Mouse (Mus musculus): ENCODE data around the gene Ambra1.

Gene Ambra1

DNA sequence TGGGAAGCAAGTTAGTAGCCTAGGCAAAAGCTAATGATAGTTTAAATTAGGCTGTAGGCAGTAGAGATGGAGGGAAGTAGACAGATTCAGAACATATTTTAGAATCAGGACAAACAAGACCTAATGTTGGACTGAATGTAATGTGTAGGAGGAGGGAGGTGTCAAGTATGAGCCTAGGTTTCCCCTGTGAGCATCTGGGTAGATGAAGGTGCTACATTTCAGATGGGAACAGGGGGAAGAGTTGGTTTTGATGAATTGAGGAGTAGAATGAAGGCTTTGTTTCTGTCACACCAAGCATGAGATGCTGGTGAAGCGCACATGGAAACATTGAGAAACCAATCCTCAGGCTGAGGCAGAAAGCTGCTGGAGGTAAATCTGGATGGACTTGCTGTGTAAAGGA is 9.7 kb downstream of the Ambra1 start:
- DNase-seq = peak; percentile 5

DNA sequence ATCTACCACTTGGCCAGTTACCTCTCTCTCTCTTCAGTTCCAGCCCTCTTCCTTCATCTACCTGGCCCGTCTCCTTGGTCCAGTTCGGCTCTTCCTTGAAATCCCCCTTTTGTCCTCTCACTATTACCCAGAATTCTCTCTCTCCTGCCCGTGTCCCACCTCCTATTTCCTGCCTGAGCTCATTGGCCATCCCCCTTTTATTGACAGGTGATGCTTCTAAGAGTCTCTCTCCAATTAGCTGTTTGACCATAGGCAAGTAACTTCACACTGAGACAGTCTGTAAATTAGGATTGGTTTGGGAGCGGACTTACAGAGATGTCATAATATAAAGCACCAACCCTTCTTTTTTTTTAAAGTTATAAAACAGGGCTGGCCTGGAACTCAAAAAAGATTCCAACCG is 14.8 kb downstream of the Ambra1 start:
- DNase-seq = peak; percentile 5

- peak; percentile 7 for DNase-seq
Observed at GRCm38 (mm10) chr2:91749811-91750261, 19.9 kb downstream of the Ambra1 start.

GRCm38 (mm10) chr2:91771921-91772705 is 42.2 kb downstream of the Ambra1 start:
- DNase-seq = no peak

DNA sequence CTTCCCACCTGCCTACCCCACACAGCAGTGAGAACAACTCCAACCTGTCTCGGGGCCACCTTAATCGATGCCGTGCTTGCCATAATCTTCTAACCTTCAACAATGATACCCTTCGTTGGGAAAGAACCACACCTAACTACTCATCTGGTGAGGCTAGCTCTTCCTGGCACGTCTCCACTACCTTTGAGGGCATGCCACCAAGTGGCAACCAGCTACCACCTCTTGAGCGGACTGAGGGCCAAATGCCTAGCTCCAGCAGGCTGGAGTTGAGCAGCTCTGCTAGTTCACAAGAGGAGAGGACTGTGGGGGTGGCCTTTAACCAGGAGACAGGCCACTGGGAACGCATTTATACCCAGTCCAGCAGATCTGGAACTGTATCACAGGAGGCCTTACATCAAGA is 43.4 kb downstream of the Ambra1 start:
- DNase-seq = no peak

DNA sequence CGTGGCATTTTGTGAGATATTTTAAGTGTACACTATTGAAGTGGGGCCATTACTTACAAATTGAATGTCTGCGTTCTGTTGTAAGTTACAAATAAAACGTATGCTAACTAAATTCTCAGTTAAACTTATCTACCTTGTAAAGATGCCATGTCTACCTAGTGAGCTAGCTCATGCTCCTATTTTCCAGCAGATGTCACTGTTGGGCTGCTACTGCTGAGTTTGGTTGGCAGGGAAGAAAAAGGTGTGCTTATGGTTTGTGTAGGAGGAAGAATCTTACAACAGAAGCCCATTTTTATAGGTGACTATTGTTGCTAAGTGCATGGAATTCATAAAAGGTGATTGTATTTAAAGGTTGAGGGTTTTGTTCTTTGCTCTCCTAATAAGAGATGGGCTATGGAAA is 49.2 kb downstream of the Ambra1 start:
- DNase-seq = peak; percentile 64

DNA sequence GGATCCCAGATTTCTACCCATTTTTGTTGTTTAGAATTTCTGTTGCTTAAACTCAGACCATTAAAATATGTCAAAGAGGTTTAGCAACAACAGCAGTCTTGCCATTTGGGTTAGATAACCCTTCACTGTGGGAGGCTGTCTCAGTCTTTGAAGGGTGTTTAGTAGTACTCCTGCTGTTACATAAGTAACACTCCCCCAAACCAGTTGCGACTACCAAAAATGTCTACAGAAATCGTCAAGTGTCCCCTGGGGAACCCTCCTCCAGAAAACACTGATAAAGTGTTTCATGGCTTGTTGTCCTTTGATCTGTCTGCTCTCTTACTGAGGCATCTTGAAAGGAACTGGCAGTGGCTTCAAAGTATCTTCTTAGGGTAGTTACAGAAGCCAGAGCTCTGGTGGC is 61.7 kb downstream of the Ambra1 start:
- no peak for DNase-seq

GRCm38 (mm10) chr2:91792346-91792745 is 62.4 kb downstream of the Ambra1 start:
- DNase-seq = no peak

DNA sequence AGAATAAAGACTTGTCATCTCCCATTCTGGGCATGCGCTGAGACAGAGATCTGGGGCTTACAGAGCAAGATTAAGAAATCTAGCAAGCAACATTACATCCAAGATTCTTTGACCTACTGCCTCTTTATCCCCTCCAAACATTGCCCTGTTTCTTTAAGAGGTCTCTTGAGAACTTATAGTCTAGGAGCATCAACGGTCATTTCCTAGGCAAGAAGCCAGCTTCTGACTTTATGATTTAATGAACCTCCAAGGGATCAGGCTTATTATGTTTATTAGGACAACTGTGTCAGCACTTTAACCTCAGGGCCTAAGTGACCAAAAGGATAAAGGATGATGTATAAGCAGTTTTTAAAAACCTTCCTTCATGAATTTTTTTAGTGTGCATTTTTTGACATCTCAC is 64.5 kb downstream of the Ambra1 start:
- no peak for DNase-seq

GRCm38 (mm10) chr2:91795091-91795490 is 65.2 kb downstream of the Ambra1 start:
- DNase-seq = no peak

DNA sequence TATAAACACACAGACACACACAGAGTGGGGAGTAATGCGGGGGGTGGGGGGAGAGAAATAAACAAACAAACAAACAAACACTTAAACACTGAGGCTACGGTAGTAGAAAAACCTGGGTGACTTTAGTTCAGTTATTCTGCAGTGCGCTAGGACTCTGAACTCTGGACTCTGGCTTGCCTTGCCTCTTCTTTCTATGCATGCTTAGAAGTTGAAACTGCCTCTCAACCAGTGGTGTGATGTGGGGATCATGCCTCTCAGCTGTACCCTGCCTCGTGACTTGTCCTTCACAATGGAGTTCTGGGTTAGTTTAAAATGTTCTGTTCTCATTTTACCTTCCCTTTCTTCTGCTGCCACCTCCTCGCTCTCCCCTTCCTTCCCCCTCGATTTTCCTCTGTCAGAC is 81.5 kb downstream of the Ambra1 start:
- no peak for DNase-seq

- DNase-seq = no peak
Observed at GRCm38 (mm10) chr2:91816741-91817140, 86.8 kb downstream of the Ambra1 start.

DNA sequence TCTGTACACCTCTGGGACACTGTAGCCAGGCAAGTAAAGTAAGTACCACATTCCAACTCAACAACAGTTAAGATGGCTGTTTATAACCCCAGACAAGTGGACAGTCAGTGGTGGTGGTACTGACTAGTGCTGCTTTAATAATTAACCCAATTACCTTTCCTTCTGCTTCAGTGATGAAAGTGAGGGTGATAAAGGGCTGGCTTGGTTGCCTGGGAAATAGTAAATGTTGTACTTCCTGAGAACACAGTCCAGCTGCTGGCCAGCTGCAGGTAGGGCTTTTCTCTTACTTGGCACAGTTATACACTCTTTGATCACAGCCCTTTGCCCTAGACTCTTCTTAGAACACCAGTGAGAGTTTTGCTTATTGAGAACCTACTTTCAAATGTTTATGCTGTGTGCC is 102.3 kb downstream of the Ambra1 start:
- peak; percentile 28 for DNase-seq

DNA sequence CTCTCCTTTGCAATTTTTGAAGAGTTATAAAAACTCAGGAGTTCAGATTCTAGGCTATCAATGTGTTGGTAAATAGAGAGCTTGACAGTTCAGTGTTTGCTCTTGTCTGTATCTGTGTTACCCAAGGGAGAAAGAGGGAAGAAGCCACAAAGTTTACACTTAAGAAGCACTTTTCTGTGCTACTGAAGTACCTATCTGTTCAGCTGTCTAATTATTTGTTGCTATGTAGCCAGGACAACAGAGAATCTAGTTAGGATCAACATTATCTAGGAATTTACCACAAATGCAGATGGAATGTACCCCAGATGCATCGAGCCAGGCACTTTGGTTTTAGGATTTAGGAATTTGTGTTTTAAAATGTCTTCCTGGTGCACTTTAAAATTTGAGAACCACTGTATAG is 104.3 kb downstream of the Ambra1 start:
- DNase-seq = no peak

GRCm38 (mm10) chr2:91835031-91835430 is 105.1 kb downstream of the Ambra1 start:
- DNase-seq = no peak

GRCm38 (mm10) chr2:91835631-91836030 is 105.7 kb downstream of the Ambra1 start:
- no peak for DNase-seq

GRCm38 (mm10) chr2:91844085-91844484 is 114.2 kb downstream of the Ambra1 start:
- DNase-seq = no peak

- peak; percentile 26 for DNase-seq
Observed at GRCm38 (mm10) chr2:91852446-91853191, 122.7 kb downstream of the Ambra1 start.

DNA sequence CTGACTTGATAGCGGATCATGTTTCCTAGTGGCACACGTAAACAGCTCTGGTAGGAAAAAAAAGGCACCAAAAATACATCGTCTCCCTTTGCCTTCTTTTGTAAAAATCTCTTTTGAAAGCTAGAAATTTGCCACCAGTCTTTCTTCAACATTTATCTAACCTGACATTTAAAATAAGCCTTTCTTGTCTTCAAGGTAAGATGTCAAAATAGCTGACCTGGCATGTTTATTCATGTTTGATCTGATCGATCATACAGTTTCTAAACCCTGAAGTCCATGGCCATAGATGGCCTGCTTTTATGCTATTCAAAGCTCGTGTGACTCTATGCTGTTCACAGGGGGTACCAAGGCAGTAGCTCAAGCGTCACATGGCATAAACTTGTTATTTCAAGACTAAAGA is 124.6 kb downstream of the Ambra1 start:
- DNase-seq = no peak

- no peak for DNase-seq
Observed at GRCm38 (mm10) chr2:91856958-91857357, 127.0 kb downstream of the Ambra1 start.

DNA sequence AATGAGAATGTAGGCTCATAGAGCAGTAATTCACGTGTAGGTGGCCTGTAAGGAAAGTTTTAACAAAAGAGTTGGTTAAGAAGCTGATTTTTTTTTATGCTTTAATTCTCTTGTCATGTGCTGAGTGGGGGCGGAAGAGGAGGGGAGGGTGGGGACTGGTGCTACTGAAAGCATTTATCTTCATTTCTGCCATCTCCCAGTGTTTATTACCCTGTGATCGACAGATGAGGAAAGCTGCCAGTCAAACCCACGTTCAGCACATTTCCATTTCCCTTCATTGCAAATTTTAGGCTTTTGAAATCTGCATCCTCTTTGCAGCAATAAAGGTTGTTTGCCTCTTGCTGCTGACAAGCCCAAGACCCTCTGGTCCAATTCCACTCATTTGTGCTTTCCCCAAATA is 129.5 kb downstream of the Ambra1 start:
- DNase-seq = no peak

DNA sequence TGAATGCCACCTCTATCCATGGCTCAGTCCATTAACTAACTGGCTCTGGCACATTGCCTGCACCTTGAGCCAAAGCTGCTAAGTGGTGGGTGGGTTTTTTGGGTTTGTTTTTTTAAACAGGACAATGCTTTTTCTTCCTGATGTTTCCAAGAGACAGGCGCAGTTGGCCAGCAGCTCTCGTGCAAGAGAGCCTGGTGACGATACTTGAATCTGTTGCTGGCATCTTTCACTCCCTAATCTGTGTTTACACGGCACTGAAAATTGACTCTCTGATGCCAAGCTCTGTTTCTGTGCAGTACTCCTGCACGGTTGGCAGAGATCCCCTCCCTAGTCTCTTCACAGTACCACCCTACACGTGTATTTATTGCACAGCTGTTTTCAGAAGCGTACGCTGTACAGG is 140.8 kb downstream of the Ambra1 start:
- no peak for DNase-seq

- DNase-seq = no peak
Observed at GRCm38 (mm10) chr2:91871225-91871624, 141.3 kb downstream of the Ambra1 start.

GRCm38 (mm10) chr2:91872658-91873057 is 142.7 kb downstream of the Ambra1 start:
- DNase-seq = no peak

Data from retina, postnatal 1 day (tissue).